Mouse (Mus musculus): ENCODE data around the gene Kdsr. TPM values are rescaled to one million over a fixed set of nuclear protein-coding genes. Genes with fewer than 3 reads are reported as not detected.

The Kdsr gene
- polyA plus RNA-seq, 1 experiment from 2014 or later = 9.8 TPM

DNA sequence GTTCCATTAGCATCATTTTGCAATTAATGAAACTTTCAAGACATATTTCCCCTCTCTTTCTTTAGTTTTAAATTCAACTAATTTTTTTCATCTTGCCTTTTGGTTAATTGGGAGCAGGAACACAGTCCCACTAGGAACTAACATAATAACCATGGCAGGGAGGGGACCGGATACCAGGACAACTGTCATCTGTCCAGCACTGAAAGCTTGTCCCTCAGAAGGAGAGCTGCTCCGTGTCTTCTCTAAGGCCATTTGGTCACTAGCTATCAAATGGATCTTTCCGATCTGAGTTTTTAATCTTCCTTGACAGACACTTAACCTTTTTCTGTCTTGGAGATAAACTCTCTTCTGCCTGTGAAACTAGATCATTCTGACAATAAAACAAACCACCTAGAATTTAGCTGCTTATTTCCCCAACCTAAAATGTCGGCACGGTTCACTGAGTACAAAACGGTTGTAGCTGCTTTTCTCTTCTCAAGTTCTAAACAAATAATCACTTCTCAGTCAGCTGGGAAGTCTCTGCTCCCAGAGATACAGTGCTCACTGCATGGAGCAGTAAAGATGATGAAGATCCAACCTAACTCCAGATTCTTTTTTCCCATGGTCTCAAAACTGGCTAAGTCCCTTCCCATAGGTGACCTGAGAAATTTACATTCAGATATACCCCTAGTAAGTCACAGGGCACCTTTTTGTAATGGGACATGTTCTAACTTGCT, 79.6 kb downstream of the Kdsr start:
- H3K4me2 ChIP-seq (ENCODE audit: low read length) = no peak overlapping the region
- no peak for ATAC-seq (ENCODE audit: insufficient number of reproducible peaks, insufficient read depth, low FRiP score, low read depth)
- H3K27me3 ChIP-seq (ENCODE audit: control insufficient read depth, insufficient read depth, low read length) = no peaks in the 10 kb centered on the region
- no peak overlapping the region for H3K27ac ChIP-seq (replicated peaks in 1 of 2; ENCODE audit: control insufficient read depth in 1 of 2, insufficient read depth in 1 of 2, low read depth in 2 of 2, low read length in 2 of 2)
- no peak overlapping the region for H3K4me3 ChIP-seq (ENCODE audit: control insufficient read depth in 1 of 2, insufficient read depth in 1 of 2, low read depth in 1 of 2, low read length in 2 of 2)
- no peaks in the 10 kb centered on the region for H3K36me3 ChIP-seq (ENCODE audit: control insufficient read depth, insufficient read depth, low read length)
- H3K4me1 ChIP-seq (ENCODE audit: control insufficient read depth in 2 of 2, insufficient read depth in 2 of 2, low read length in 2 of 2) = peaks cover 0 to 4% of the 10 kb centered on the region in 2 experiments; a peak in 1 of 4 replicates
- H3K9me3 ChIP-seq (ENCODE audit: control insufficient read depth, low read length) = 0 out of 2 replicates have a peak, but pooled peaks cover 3% of the 10 kb centered on the region
- no peak overlapping the region for H3K9ac ChIP-seq (ENCODE audit: low read length)
- WGBS = 89% methylated on average over 6 of the region's 6 CpGs

DNA sequence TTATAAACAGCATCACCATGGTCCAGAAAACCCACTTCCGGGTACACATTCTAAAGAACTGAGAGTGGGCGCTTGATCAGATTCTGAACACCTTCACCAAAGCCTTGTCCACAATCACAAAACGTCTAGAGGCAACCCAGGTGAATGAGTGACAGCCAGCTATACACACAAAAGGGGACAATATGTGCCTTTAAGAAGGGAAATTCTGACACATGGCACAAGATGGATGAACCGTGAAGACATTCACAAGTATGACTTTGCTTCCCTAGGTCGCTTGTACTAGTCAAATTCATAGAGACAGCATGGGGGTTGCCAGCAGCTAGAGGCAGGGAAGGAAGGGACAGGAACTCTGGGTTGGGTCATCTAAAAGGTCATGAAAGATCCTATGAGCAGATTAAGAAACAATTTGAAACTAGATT, 81.5 kb downstream of the Kdsr start:
- ATAC-seq (ENCODE audit: insufficient number of reproducible peaks, insufficient read depth, low FRiP score, low read depth) = no peak

More for the DNA sequence above, 81.5 kb downstream of the Kdsr start:
- 80% methylated on average over 5 of the region's 5 CpGs for WGBS
- Histone ChIP-seq H3K27me3 (ENCODE audit: control insufficient read depth, insufficient read depth, low read length) (no peaks in the 10 kb centered on the region), H3K9ac (ENCODE audit: low read length) (no peak overlapping the region), H3K4me2 (ENCODE audit: low read length) (no peak overlapping the region), H3K4me3 (ENCODE audit: control insufficient read depth in 1 of 2, insufficient read depth in 1 of 2, low read depth in 1 of 2, low read length in 2 of 2) (no peak overlapping the region), H3K9me3 (ENCODE audit: control insufficient read depth, low read length) (0 out of 2 replicates have a peak, but pooled peaks cover 3% of the 10 kb centered on the region), H3K27ac (replicated peaks in 1 of 2; ENCODE audit: control insufficient read depth in 1 of 2, insufficient read depth in 1 of 2, low read depth in 2 of 2, low read length in 2 of 2) (no peak overlapping the region), H3K36me3 (ENCODE audit: control insufficient read depth, insufficient read depth, low read length) (no peaks in the 10 kb centered on the region), H3K4me1 (ENCODE audit: control insufficient read depth in 2 of 2, insufficient read depth in 2 of 2, low read length in 2 of 2) (no peaks in the 10 kb centered on the region)

Other genes with a start within 250 kb of the Kdsr start
- 5.3 and 6.2 TPM in 2 replicates for gene Bcl2, start 45.5 kb downstream of the Kdsr start, polyA plus RNA-seq (2014; fragmentation: Nextera tagmentation; extraction: Ambion mirVana)
- gene Vps4b, start 37.0 kb upstream of the Kdsr start, polyA plus RNA-seq (2014; fragmentation: Nextera tagmentation; extraction: Ambion mirVana) = 41.1 and 45.1 TPM in 2 replicates
- gene Serpinb5, start 101.4 kb upstream of the Kdsr start, polyA plus RNA-seq (2014; fragmentation: Nextera tagmentation; extraction: Ambion mirVana) = not detected in 2 replicates
- gene Serpinb12, start 174.7 kb upstream of the Kdsr start, polyA plus RNA-seq (2014; fragmentation: Nextera tagmentation; extraction: Ambion mirVana) = 0.12 and 0.23 TPM in 2 replicates
- gene Serpinb13, start 221.3 kb upstream of the Kdsr start, polyA plus RNA-seq (2014; fragmentation: Nextera tagmentation; extraction: Ambion mirVana) = not detected in 2 replicates